Mouse (Mus musculus) cortical plate, adult 2 months (tissue): ENCODE data around the gene Prdm8. TPM values are rescaled to one million over a fixed set of nuclear protein-coding genes. Genes with fewer than 3 reads are reported as not detected.

Experiments
- H3K27ac ChIP-seq: fragments of 200-500 bp; 2 replicates; pipeline ENCODE4 v1.5.1; 2012; ENCODE audit warnings: low read length, control low read depth, inconsistent platforms; ENCODE audit not compliant: insufficient read depth
- H3K4me1 ChIP-seq: fragments of 200-500 bp; 2 replicates; pipeline ENCODE4 v1.6.1; 2011; ENCODE audit warnings: low read length; ENCODE audit not compliant: control insufficient read depth, insufficient read depth
- H3K4me3 ChIP-seq: fragments of 200-500 bp; 2 replicates; pipeline ENCODE4 v1.5.1; 2011; ENCODE audit warnings: mild to moderate bottlenecking, low read length, control low read depth; ENCODE audit not compliant: insufficient read depth
- CTCF ChIP-seq: fragments of 200-500 bp; IDR thresholded peaks from 2 replicates; pipeline ENCODE4 v1.5.1; 2011; ENCODE audit warnings: mild to moderate bottlenecking, control low read depth, low read length; ENCODE audit not compliant: insufficient read depth; ENCODE audit errors: extremely low read depth
- POLR2A ChIP-seq: fragments of 200-500 bp; IDR thresholded peaks from 2 replicates; pipeline ENCODE4 v1.6.1; 2011; ENCODE audit warnings: mild to moderate bottlenecking, low read length, control low read depth; ENCODE audit not compliant: insufficient read depth; ENCODE audit errors: extremely low read depth
- polyA plus RNA-seq: library from polyadenylated mRNA; depleted of rRNA; stranded (reverse); fragments of >200 nt; gene quantifications from 2 replicates; pipeline ENCODE4 v1.2.3, GENCODE M21; 2012

The Prdm8 gene
- polyA plus RNA-seq, 1 experiment = 19.9 TPM

DNA sequence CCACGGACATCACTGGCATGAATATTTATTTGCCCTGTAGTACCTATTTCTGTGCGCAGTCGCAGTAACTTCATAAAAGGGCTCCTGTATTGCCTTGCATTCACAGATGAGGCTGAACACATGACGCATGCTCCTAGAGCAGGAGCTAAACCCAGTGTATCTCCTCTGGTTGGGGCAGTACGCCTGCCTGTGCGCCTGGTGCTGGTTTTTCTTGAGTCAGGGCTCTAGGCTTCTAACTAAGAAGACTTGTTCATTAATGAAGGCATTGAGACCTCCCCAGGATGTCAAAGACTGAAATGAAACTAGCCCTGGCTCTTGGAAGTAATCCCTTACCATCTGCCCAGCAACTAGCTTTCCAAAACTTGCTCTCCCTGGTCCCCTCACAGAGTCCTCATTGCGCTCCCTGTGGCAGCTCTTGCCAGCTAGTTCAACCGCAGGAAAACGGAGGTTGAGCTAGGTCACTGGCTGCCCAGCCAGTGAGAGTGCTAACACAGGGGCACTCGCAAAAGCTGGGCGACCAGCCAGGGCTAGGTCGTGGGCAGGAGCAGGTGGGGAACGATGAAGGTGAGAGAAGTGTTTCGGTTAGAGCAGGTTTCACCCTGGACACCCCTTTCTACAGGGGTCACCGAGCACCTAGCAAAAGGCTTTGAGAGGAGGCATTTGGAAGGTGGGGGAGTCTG lies 5.6 kb downstream of the Prdm8 start:
- Histone ChIP-seq H3K27ac (no peak overlapping the region), H3K4me3 (no peak overlapping the region), H3K4me1 (no peaks in the 10 kb centered on the region; the same call in 1 of the 2 replicates)
- TF ChIP-seq CTCF (no peak), POLR2A (no peak)

DNA sequence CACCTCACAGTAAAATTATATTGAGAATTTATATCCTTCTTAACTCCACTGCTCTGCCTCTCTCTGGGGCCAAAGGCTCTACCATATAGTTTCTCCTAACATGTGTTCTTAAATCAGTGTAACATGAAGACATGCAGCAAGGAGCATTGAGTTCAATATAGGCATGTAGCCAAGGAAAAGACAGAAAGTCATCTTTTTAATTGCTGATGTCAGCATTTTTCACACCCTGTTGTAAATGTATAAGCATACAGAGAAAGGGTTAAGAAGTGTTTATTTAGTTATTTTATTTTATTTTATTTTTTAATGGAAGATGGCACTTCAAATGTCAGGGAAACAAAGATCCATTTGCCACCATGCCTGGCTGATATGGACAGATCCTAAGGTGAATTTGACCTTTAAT lies 6.7 kb downstream of the Prdm8 start:
- Histone ChIP-seq H3K4me1 (no peaks in the 10 kb centered on the region), H3K4me3 (no peak overlapping the region), H3K27ac (no peak overlapping the region)
- TF ChIP-seq CTCF (no peak), POLR2A (no peak)

DNA sequence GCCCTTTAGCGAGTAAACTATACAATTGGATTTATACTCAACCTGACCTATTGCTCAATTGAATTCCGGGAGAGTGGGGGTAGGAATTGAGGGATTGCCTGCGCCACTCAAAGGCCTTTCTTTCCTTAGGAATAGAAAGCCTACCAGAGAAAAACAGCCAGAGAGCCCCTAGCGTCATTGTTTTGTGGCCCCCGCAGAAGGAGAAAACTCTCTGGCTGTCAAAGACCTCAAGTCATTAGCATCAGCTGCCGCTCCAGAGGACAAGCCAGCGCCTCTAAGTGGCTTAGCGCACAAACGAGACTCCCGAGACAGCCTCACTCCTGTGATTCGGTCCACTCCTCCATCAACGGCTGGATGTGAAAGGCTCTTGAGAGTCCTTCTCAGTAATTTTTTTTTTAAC lies 12.6 kb downstream of the Prdm8 start:
- no peaks in the 10 kb centered on the region for H3K4me1 ChIP-seq
- H3K4me3 ChIP-seq = peak overlapping the region; percentile 69; the same call in 1 of the 2 replicates
- TF ChIP-seq POLR2A (no peak), CTCF (no peak)
- H3K27ac ChIP-seq = no peak overlapping the region

DNA sequence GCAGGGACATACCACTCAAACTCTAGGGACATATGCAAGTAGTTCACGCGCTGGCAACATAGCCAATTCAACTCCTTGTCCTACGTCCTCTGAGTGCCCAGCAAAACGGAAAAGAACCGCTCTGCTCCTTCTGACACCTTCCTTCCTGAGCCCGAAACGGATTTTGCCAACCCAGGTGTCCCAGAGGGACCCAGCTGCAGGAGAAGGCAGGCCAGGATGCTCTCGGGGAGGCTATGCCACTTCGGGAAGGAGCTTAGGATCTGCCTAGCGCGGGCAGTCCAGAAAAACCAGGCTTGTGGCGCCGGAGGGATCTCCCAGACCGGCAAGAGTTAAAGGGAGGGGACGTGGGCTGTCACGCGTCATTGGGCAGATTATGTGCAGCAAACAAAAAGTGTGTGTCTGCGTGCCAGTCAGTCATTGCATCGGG lies 13.5 kb downstream of the Prdm8 start:
- TF ChIP-seq CTCF (no peak), POLR2A (peak; percentile 92)
- peak overlapping the region; percentile 69 for H3K27ac ChIP-seq
- no peaks in the 10 kb centered on the region for H3K4me1 ChIP-seq
- peak overlapping the region; percentile 69 for H3K4me3 ChIP-seq

DNA sequence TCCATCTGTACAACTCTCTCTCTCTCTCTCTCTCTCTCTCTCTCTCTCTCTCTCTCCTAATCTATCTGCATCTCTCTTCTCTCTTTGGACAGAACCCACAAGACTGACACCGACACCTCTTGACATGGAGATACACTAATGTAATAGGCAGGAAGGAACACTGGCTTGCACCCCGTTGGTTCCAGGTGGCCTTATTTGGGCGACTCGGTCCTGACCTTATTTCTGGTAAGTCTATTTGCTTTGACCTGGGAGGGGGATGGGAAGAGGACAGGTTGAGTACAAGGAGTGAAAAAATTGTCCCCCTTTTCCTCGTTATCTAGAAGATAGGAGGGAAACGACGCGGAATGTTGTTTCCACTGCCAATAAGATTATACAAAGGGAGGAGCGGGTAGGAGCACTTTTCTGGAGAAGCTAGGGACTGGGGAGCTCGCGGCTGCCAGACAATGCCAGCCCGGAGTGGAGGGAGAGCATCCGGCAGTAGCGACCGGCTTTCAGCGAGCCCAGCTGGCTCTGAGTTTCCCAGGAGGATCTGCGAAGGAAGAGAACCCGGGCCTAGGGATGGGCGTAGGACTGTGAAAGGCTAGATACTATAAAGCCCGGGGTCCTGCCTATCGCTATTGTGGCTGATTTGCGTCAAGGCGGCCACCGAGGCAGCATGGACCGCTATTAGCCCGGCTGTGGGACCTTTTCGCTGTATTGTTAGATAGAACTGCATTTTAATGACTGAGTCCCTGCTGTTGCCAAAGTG lies 14.1 kb downstream of the Prdm8 start:
- H3K27ac ChIP-seq = peak overlapping the region; percentile 69
- TF ChIP-seq CTCF = no peak
- no peak for TF ChIP-seq POLR2A

DNA sequence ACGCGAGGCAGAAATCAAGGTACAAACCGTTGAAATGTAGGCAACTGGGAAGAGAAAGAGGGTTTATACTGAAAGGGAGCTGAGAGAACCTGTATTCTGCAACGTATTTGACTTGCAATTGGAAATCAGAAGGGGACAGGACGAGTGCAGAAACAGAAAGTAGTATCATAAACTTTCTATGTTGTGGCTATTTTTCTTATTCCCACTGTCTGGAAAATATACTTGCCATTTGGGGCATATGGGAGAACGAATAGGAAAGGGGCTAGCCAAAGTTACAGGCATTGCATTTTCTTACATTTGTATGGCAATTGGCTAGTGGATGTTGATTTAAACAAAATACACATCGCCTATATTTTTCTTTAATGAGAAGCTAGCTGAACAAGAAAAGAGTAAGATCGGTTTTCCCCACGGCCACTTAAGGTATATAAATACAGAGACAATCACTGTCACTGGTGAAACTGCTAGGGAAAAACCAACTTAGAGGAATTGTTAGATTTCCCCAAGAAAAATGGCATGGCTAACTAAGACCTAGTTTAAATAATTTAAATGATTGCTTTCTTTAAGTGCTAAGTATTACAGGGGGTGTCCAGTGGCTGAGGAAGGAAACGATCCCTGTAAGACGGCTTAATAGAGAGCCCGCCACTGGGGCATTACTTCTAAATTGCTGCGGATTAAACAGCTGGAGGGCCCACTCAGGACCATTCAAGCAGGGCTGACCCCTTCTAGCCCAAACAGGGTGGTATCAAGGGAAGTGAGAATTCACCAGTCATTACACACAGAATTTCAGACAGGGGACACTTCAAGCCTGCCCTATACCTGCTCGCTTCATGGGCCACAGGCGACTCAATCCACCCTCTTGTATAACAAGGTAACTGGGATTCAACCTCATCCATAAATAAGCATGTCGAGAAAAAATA lies 14.9 kb downstream of the Prdm8 start:
- H3K27ac ChIP-seq = no peak overlapping the region
- TF ChIP-seq POLR2A (no peak), CTCF (no peak)
- H3K4me1 ChIP-seq = no peaks in the 10 kb centered on the region; the same call in 1 of the 2 replicates
- H3K4me3 ChIP-seq = peak overlapping the region; percentile 69

More for the DNA sequence above, 14.1 kb downstream of the Prdm8 start:
- peak overlapping the region; percentile 69 for H3K4me3 ChIP-seq
- no peaks in the 10 kb centered on the region for H3K4me1 ChIP-seq

DNA sequence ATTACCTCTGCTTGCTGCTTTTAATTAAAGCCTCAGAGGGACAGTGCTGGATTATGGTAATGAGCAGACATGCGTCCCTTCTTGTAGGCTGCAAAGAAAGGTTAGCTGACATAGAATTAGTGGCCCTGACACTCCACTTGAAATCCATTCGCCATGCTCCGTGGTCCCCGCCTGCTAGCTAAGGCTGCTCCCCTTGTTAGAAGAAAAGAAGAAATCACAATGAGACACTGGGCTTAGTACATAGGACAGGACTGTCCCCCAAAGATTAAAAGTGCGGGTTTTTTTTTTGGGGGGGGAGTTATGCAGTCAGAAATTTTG lies 15.6 kb downstream of the Prdm8 start:
- Histone ChIP-seq H3K4me3 (peak overlapping the region; percentile 14), H3K27ac (no peak overlapping the region), H3K4me1 (no peaks in the 10 kb centered on the region; the same call in 1 of the 2 replicates)
- TF ChIP-seq POLR2A (no peak), CTCF (no peak)

DNA sequence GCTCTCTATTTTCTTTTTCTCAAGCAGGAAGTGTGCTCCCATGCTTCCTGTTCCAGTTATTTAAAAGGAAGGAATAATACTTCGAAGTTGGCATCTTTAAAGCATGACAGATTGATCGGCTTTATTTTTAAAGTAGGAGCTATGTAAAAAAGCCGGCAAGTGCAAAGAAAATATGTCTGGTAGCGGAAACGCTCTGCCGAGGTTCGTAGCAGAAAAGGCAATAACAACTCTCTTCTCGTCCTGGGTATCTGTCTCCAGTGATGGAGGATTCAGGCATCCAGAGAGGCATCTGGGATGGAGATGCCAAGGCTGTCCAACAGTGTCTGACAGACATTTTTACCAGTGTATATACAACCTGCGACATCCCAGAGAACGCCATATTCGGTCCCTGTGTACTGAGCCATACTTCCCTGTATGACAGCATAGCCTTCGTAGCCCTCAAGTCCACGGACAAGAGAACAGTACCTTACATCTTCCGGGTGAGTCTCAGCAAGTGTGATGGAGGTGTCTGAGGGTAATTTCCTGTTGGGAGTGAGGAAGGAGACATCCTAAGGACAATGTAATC lies 16.1 kb downstream of the Prdm8 start:
- Histone ChIP-seq H3K4me1 (no peaks in the 10 kb centered on the region; the same call in 1 of the 2 replicates), H3K27ac (no peak overlapping the region), H3K4me3 (peak overlapping the region; percentile 14)
- TF ChIP-seq CTCF = no peak
- no peak for TF ChIP-seq POLR2A
